In the genomic region with DNA sequence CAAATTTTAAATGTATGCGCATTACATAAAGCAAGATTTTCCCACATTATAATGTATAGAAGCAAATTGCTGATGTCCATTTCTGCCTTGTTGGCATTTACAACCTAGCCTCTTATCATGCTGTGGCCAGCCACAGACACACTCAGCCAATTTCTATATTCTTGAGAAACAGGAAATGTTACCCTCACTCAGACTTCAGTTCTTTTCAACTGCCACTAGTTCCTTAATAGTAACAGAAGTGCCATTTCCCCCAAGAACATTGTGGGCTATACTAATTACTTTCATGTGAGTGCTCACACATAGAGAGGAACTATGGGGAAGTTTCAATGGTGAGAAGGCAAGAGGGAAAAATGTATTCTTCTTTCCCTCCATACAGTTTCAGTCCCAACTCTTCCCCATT, we compare ENCODE assay signal across 25 mouse cellular contexts. TPM values are rescaled to one million over a fixed set of nuclear protein-coding genes. Genes with fewer than 3 reads are reported as not detected.
A peak's percentile ranks its signal among the peaks of the same experiment; 100 is the strongest.
DNase-seq lines count a peak whose midpoint lies in the region; ATAC-seq lines count a peak whose summit lies in the region.
"Had no signal": no experiment of that assay in that cellular context is flagged by ENCODE, and none has a peak within 500 bp of the region (broad histone marks: within the 10 kb centered on the region; RNA-seq: fewer than 3 reads in every experiment).

No protein-coding gene starts in this region.

- DNase-seq in 416B (ENCODE audit: low read depth), result peak; percentile 82
- no peak for DNase-seq in urinary bladder, postnatal 4 days (ENCODE audit: low spot score in 2 of 2)
- DNase-seq in gastrocnemius, adult 18-20 months (ENCODE audit: low spot score), result no peak
- DNase-seq in adrenal gland, adult (ENCODE audit: inconsistent age in 2 of 2, low spot score in 1 of 2), result no peak
- DNase-seq: adrenal gland, postnatal 10 days; adrenal gland, postnatal 36 days; B cell, adult 2 months; cerebellum, adult 11 months; cerebellum, adult 2 months; cerebellum, adult 9-11 months; cerebellum, postnatal 25 days; embryo, embryonic 11 days; gastrocnemius, adult 2 months; gastrocnemius, postnatal 14 days; heart, adult 2 months; heart, postnatal 14 days; heart, postnatal 4 days; kidney, adult 11 months had no signal

- peak; percentile 89 for ATAC-seq in common myeloid progenitor, adult 5-6 weeks (replicated peaks; ENCODE audit: low read depth, poor library complexity, severe bottlenecking)
- ATAC-seq in megakaryocyte, adult 5-6 weeks (ENCODE audit: poor library complexity, severe bottlenecking), result peak; percentile 95
- ATAC-seq: activated CD4-positive, CD25-positive, alpha-beta regulatory T cell, adult 4 months; forebrain, embryonic 13.5 days; forebrain, embryonic 16.5 days; hindbrain, embryonic 16.5 days; intestine, embryonic 15.5 days had no signal

RNA-seq across cellular contexts. Expression of a gene that starts 11.6 kb away (rescaled TPM):
- total RNA-seq in common myeloid progenitor, adult 5-6 weeks (2017), result 52.3 and 66.3 TPM in 2 replicates
- 64.7 and 66.8 TPM in 2 replicates for total RNA-seq in megakaryocyte, adult 5-6 weeks (2015)
- total RNA-seq in megakaryocyte, adult 5-6 weeks (2017), result 36.9 and 43.7 TPM in 2 replicates
- total RNA-seq in gastrocnemius, adult 18-20 months (2021), result 1 to 10 TPM in 1 of 2 experiments, under 1 TPM in 1; 0.78 to 1.5 TPM

Comparison
In these comparisons a context has a peak if more than half of its experiments do, and no peak if none do; other contexts are left out.
1. RNA of a gene that starts 11.6 kb away (total RNA-seq): 36.9 to 66.8 TPM in megakaryocyte, adult 5-6 weeks and 52.3 to 66.3 TPM in common myeloid progenitor, adult 5-6 weeks; 0.78 to 1.5 TPM in gastrocnemius, adult 18-20 months; every median in the first group is over 10 times any median in the second.